Mouse (Mus musculus) neural tube, embryonic 10.5 days (tissue): ENCODE data around the gene Sh3bp4.

Experiments
- DNase-seq: peaks from one replicate; pipeline ENCODE4 v3.0.0-alpha.2; 2017; ENCODE audit warnings: low spot score; ENCODE audit errors: extremely low spot score

Sh3bp4 gene

GRCm38 (mm10) chr1:89122376-89122775, 52.2 kb downstream of the Sh3bp4 start:
- no peak for DNase-seq

- no peak for DNase-seq
Observed at GRCm38 (mm10) chr1:89124076-89124475, 53.9 kb downstream of the Sh3bp4 start.

GRCm38 (mm10) chr1:89127163-89127562, 56.9 kb downstream of the Sh3bp4 start:
- no peak for DNase-seq

- DNase-seq: no peak
Observed at GRCm38 (mm10) chr1:89130429-89130828, 60.2 kb downstream of the Sh3bp4 start.

- no peak for DNase-seq
Observed at GRCm38 (mm10) chr1:89131018-89131540, 60.9 kb downstream of the Sh3bp4 start.

- DNase-seq: no peak
Observed at GRCm38 (mm10) chr1:89131707-89132106, 61.5 kb downstream of the Sh3bp4 start.

GRCm38 (mm10) chr1:89133266-89133665, 63.1 kb downstream of the Sh3bp4 start:
- no peak for DNase-seq

- no peak for DNase-seq
Observed at GRCm38 (mm10) chr1:89133717-89134116, 63.5 kb downstream of the Sh3bp4 start.

GRCm38 (mm10) chr1:89136089-89136811, 66.0 kb downstream of the Sh3bp4 start:
- no peak for DNase-seq

- DNase-seq: no peak
Observed at GRCm38 (mm10) chr1:89137086-89137816, 67.0 kb downstream of the Sh3bp4 start.

GRCm38 (mm10) chr1:89138316-89138715, 68.1 kb downstream of the Sh3bp4 start:
- DNase-seq: no peak

GRCm38 (mm10) chr1:89140113-89140512, 69.9 kb downstream of the Sh3bp4 start:
- no peak for DNase-seq

- DNase-seq: no peak
Observed at GRCm38 (mm10) chr1:89151071-89151470, 80.9 kb downstream of the Sh3bp4 start.

- no peak for DNase-seq
Observed at GRCm38 (mm10) chr1:89152576-89152975, 82.4 kb downstream of the Sh3bp4 start.

GRCm38 (mm10) chr1:89153203-89153602, 83.0 kb downstream of the Sh3bp4 start:
- no peak for DNase-seq

- DNase-seq: no peak
Observed at GRCm38 (mm10) chr1:89163483-89163882, 93.3 kb downstream of the Sh3bp4 start.

GRCm38 (mm10) chr1:89164281-89164680, 94.1 kb downstream of the Sh3bp4 start:
- DNase-seq: no peak

GRCm38 (mm10) chr1:89164685-89165084, 94.5 kb downstream of the Sh3bp4 start:
- DNase-seq: no peak

GRCm38 (mm10) chr1:89166814-89167249, 96.6 kb downstream of the Sh3bp4 start:
- peak; percentile 28 for DNase-seq

GRCm38 (mm10) chr1:89171275-89171767, 101.1 kb downstream of the Sh3bp4 start:
- DNase-seq: no peak

- DNase-seq: no peak
Observed at GRCm38 (mm10) chr1:89174621-89175020, 104.4 kb downstream of the Sh3bp4 start.

GRCm38 (mm10) chr1:89175355-89175754, 105.1 kb downstream of the Sh3bp4 start:
- DNase-seq: no peak
